Mouse (Mus musculus): ENCODE measurements at regions not wholly inside any gene's neighbourhood (a gene's known extent, or its start where the extent isn't known, plus 50 kb on each side); places are given as distances from the start of the nearest gene placed in this dataset.
A peak's percentile ranks its signal among the peaks of the same experiment; 100 is the strongest.

DNA sequence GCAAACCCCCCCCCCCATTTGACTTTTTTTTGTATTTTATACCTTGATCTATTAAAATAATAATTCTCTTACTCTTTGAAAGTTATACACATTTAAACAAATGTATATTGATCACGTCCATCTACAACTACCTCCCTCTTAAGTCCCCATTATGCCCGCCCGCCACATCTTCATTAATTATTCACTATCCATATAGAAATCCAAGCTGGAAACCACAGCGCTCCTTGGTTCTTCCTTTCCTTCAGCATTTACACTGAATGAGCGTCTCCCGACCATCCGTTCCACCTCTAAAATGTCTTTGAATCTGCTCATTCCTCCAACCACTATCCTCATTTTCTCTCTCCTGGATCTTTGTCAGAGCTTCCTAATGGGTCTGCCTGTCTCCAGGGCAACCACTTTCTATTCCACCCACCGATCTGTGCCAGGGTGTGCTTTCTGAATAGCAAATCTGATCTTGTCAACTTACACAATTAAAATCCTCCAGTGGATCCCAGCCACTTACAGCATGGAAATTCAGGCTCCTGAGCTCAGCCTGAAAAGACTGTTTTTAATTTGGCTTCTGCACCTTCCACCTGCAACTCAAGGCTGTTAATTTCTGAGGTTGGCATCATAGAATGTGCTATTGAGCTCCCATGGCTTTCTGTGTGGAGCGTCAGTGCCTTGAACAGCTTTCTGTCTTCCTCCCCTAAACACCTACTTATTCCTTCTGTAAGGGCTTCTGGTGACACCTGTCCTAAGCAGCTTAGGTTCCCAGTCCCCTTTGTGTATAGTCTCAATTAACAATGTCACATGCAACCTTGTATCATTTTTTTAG, 265.5 kb downstream of the Spry2 start:
- DNase-seq (ENCODE audit: low spot score): no peak

DNA sequence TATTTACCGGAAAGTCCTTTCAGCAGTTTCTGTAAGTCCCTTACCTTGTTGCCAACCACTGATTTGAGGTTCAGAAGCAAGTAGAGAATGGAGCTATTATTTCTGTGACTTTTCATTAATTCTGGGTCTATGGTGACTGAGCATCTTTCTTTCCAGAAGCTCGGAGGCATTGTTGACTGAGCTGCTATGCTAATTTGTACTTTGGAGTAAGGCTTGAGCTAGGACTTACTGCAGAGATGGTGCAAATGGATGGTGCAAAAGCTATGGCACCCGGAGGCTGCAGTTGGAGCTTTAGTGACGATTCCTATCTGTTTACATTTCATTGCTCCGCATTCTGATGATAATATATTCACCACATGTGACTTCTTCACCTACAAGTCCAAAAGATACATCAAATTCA, 266.2 kb downstream of the Spry2 start:
- no peak for DNase-seq (ENCODE audit: low spot score)

DNA sequence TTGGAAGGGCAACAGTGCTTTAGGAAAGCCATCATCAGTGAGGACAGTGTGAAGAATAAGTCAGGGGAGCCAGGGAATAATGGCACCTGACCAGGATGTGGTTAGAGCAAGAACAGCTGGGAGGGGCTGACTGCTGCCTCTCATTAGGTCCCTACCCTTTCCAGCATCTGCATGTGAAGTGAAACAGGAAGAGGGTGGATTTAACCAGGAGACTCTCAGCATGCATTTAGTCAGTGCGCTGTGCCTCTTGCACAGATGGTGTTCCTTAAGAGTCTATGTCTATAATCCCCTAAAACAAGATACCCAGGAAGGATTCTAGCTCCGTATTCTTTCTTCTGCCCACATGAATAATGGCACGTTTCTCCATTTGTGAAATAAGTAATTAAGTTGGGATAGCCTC, 267.9 kb downstream of the Spry2 start:
- DNase-seq (ENCODE audit: low spot score): no peak

DNA sequence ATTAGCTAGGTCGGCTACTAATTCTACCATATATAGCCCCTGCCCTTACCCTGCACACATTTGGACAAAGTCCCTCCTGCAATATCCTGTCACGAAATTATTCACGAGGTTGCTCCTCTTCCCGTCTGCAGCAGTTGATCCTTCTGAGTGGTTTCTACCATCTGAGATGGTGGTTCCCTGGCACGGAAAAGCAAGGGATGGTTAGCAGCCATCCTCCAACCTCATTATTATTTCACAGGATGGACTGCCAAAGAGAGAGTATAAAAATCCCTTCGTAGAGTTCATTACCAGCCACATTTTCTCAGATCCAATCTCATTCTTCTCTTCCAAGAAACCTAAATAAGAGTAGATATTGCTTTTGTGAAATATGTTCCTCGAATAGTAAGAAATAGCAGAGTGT, 272.2 kb downstream of the Spry2 start:
- DNase-seq (ENCODE audit: low spot score): no peak

DNA sequence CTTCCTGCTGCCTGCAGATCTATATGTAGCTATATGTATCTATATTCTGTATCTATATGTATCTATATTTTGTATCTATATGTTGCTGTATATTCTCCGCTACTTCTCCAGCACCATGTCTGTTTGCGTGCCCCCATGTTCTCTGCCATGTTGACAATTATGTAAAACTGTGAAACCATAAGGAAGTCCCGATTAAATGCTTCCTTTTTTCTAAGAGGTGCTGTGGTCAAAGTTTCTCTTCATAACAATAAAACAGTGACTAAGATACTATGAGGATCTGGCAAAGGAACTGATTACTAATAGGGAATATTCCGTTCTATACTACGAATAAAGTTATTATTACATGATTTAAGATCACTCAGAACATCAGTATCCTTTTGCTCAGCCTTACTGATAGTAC, 274.5 kb downstream of the Spry2 start:
- no peak for DNase-seq (ENCODE audit: low spot score)

DNA sequence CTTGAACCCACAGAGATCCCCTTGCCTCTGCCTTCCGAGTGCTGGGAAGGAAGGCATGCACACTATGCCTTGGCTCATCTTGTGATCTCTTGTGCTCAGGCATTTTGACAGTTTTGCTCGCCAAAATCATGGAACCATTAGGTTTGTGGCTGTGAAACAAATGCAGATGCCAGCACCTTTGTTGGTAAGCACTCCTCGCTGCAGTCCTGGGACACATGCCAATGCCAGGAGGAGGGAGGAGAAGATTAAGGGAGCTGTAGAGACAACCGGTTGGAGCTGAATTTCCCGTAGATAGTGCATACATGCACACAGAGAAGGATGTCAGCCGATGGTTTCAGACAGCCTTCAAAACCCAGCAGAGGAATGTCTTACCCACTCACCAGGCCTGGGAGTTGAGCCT, 275.5 kb downstream of the Spry2 start:
- DNase-seq (ENCODE audit: low spot score): no peak

DNA sequence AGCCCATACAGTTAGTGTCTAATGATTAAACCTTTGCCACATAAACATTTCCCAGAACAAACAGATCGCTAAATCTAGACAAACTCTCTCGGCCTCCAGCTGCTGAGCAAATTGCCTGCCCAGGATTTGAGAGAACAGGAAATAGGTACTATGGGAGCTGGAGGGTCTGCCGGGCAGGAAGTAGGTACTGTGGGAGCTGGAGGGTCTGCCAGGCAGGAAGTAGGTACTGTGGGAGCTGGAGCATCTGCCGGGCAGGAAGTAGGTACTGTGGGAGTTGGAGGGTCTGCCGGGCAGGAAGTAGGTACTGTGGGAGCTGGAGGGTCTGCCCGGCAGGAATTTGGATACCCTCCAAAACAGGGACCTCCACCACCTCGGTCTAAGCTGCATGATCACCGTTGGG, 277.2 kb downstream of the Spry2 start:
- DNase-seq (ENCODE audit: low spot score): no peak

DNA sequence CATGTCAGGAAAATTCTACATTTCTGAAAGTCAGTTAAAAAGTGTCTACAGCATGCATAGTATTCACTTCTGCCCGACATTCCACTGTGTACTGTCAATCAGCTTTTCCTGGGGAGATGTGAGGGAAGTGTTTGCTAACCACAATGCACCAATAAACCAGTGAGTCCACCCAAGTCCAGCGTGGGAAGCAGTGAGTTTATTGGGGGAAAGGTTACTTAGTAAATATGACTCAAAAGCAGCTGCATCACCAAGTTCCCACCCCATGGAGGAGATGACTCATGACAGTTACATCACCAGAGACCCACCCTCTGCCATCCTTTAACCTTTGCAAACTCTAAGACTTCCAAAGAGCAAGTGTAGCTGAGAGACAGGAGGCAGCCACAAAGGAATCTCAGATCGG, 280.9 kb downstream of the Spry2 start:
- DNase-seq (ENCODE audit: low spot score): no peak

DNA sequence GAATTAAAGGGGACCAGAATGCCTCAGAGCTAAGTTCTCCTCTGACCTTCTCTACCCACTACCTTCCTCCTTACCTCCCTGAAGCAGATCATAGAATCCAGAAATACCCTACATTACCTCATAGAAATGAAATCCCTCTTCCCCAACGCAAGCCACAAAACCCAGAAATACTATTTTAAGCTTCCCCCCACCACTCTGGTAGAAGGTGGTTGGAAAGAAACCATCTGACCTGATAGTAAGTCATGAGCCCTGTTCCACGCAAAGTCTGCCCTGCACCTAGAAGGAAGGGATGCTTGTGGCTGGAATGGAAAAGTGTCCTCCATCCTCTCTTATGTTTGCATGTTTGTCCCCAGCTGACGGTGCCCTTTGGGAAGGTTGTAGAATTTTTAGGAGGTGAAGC, 283.8 kb downstream of the Spry2 start:
- no peak for DNase-seq (ENCODE audit: low spot score)

DNA sequence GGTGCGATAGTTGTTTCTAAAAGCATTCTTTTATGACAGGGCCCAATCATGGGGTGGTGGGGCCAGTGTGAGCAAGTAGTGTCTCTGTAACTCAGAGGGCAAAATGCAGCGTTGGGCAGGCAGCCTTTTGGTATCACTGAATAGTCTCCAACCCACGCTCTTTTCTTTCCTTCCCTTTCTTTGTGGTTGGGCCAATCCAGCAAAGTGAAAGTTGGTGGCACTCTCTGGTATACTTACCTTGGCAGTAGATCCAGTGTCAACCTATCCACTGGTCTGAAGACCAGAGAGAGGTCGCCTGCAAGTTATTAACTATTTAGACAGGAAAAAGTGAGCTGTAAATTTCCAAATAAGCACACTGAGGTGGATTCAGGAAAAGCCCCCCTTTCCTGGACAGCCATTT, 287.8 kb downstream of the Spry2 start:
- DNase-seq (ENCODE audit: low spot score): no peak

DNA sequence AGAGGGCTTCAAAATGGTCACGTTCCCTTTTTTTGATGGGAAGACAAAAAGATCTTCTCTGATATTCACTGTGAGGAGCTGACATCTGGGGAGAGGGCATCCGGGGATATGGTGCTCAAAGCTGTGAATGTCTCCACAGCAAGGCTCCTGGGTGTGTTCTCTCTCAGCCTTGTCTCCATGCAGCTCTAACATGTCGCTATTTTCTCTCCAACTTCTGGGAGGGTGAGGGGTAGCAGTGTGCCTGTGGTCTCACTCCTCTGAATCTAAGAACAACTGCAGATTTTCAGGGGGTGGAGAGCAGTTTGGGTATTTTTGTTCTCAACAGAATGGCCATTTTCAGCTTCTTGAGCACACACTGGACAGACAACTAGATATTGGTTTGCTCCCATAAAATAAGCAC, 290.1 kb downstream of the Spry2 start:
- no peak for DNase-seq (ENCODE audit: low spot score)

DNA sequence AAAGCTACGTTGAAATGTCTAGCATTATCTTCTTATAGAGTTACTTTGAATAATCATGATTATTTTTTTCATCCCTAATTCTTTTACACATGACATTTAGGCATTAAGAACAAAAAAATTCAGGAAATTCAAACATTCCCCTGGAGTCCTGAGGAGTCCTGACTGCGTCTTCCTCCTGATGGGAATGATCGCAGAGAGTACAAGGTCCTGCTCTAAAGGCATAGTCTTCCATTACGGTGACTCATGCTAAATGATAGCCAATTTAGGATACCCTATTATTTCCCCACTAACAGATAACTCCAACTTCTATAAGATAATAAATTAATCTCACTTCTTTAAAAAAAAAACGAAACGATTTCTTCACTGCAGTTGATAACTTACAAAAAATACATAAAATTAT, 292.2 kb downstream of the Spry2 start:
- DNase-seq (ENCODE audit: low spot score): no peak

DNA sequence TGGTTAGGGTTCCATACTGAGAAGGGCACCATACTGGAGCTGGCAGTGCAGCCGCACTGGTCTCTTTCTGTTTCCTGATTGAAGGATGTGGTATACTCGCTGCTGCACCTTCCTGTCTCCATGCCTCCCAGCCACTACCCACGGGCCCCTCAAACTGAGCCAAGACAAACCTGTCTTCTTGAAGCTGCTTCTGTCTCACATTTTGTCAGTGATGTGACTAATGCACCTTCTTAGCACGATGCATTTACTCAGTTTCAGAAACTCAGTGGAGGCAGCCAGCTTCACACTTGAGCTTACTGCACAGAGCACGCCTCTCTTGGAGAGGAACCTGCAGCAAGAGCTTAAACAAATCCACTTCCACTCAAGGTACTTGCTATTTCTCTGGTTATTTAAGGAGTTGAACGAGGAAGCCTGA, 293.6 kb downstream of the Spry2 start:
- DNase-seq (ENCODE audit: low spot score): peak; percentile 24

DNA sequence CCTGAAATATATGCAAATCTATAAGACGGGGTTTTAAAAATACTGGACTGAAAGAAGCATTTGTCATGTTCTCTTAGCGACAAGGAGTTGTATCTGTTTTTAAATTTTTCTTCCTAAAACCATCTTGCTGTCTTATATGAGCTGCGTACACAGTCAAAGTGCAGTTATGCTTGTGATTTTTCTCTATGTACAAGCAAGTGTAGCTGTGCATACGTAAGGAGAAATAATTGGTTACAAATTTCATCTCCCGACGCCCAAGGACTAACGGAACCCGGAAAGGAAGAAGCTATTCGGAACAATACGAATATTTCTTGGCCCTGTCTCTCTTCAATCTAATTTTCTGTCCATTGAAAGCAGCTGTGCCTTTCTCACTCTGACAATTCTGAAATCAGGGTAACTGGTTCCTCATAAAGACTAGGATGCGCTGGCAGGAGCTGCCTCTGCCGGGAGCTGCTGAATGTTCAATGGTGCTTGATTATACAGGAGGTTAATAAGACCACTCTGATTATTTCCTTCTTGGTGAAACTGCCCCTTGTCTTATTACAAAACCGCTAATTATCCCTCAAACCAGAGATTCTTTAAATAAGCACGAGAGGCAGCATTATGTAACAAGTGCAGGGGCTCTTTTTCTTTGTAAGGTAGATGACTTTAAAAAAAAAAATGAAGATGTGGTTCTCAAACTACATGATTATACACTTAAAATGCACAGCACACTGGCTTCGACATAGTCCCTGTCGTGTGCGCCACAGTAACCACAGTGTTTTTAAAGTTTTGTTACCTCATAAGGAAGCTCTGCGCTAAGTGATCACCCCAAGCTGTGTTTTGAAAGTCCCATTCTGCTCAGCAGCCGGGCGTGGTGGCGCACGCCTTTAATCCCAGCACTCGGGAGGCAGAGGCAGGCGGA, 296.8 kb downstream of the Spry2 start:
- no peak for DNase-seq (ENCODE audit: low spot score)

DNA sequence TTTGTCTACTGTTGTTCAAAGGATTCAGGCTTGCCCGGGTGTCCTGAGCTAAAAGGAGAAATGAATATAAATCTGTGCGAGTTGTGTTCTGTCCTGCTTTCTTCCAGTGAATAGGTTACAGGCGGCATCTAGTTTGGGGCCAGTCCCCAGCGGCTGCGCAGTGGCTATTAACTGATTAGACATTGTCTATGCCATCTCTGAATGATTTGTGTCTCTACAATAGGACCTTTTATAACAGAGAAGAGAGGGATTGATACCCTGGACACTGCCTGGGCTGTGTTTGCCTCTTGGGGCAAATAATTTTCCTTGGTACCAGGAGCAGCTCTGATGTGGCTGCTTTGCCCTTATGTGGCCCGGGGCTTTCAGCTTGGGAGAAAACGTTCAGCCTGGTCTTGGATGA, 306.9 kb downstream of the Spry2 start:
- no peak for DNase-seq (ENCODE audit: low spot score)

DNA sequence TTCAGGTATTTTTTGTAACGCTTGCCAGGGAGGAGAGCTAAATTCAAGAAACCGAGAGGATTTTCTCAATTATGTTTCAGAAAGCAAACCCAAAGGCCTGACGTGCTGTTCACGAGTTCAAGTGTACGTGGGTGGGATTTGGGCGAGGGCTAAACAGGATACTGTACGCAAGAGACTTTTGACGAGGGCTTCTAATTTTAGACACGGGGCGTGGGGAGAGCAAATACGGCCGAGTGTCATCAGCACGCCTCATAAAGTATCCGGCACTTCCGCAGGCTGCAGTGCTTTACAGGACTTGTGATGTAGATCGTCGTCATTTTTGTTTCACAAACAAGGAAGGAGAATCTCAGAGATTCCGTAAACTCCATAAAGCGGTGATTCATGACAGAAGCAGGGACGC, 307.4 kb downstream of the Spry2 start:
- DNase-seq (ENCODE audit: low spot score): no peak

DNA sequence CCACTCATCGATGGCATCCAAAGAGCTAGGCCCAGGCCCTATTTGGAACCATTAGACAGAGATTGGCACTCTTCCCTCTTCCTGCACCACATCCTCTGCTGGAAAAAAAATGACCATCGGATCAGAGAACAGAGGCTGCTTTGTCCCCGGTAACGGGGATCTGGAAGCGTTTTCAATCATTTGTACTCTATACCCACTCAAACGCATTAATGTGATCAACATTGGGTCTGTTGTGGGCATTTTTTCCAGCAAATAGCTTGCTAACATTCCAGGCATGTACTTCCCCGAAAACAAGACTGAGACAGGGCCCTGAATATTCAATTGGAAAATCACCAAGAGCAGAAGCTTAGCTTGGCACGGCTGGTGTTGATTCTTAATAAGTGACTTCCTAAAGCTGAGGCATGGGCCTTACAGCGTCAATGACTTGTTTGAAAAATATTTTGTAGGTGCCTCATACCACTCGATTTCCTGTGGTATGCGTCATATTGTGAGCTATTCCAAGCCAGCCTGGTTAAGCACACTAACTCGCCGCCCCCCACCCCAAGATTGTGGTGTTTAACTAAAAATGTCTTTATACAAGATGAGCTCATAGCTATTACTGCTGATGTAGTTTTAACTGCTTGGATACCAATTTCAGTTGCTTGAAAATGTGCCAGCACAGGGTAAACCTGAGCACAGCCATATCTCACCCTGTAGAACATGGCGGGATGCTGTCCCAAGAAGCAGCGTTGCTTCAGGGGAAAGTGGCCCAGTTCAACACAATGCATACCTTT, 308.0 kb downstream of the Spry2 start:
- DNase-seq (ENCODE audit: low spot score): no peak

DNA sequence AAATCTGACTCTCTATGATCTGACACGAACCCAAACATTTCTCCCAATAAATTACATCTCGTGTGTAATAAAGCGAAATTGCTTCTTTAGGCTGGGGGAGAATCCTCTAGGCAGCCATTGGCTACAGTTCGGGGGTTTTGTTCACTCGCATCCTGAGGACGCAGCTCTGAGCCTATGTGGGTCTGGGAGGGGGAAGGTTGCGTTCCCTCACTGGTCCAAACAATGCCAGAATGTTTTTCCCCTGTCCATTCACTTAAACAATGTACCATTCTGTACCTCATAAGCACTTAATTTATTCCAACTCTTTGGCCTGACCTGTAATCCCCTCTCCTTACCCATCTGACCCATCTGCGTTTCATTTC, 308.6 kb downstream of the Spry2 start:
- no peak for DNase-seq (ENCODE audit: low spot score)

DNA sequence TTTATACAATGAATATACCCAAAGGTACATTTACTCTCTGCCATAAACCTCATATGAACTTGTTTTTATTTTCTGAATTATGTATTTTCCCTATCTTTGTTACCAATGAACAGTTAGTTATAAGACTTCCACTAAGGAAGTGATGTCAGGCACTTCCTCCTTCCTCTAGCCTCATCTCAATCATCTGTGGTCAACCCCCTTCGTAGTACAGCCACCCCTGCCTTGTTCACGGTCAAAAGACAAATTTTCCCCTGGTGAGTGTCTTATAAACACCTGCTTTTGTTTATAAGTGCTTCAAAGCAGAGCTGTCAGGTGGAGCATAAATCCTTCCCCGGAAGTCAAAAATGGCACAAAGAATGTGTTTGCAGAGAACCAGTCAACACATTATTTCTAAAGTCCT, 312.0 kb downstream of the Spry2 start:
- DNase-seq (ENCODE audit: low spot score): no peak

DNA sequence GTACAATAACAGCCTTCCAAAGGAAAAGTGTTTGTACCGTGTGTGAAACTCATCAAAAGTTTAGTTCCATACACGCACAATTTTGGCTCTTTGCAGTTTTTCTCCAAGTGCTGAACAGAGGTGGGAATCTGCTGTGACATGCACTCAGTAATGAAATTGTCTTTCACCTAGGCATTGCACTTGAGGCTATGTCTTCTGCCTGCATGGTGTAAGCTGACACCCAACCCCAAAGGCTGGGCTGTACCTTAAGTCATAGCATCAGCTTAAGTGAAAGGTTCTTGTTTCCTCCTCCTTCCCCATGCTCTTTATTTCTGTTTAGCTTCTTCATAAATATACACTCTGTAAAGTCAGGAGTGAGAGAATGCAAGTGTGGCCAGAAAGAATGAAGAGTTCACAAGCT, 313.1 kb downstream of the Spry2 start:
- DNase-seq (ENCODE audit: low spot score): no peak

DNA sequence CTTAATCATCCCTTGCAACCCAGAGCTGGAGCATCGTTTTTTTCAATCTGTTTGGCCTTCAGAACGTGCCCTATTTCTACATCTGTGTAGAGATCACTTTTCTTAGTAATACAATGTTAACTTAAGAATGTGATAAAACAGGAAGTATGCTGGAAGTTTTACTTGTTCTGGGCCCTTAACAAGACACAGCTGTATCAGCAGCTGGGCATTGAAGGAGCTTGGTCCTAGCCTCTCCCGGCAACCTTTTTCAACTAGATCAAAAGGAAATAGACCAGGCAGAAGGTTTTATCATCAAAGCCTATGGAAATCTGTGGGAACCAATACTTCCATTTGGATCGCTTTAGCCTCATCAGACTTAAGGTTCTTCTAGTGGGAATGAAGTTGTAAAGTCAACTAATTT, 317.9 kb downstream of the Ndfip2 start:
- no peak for DNase-seq (ENCODE audit: low spot score)

DNA sequence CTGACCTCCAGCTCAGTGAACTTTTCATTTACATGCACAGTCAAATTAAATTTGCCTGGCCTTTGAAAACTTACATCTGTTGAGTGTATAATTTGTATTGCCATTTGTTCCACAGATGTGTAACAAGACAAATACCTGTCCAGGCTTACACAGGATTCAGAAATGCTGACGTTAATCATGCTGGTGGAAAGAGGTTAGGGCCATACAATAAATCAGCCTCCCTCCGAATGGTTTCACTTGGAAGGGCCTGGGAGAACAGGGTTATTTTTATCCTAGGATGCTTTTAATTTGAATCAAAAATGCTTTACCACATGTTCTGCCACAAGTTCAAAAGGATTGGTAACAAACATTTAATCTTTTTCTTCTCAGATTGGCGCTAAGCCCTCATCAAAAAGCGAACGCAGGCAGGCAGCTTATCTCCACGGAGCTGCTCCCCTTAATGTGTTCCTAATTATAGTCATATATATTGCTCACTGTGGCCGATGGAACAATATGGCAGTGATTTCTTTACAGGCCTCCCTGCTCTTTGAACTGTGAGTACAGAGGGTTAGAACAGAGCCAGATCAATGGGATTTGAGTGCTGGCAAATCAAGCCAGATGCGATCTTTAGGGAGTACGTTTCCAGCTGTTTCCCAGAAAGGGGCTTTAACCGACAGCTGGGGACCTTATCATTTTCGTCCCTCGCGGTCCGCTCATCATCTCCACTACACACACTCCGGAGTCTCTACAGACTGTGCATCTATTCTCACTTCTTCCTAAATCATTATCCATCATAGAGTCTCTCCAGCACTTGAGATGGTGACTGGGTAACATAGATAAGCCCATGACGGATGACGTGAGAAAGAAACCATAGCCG, 313.9 kb downstream of the Ndfip2 start:
- DNase-seq (ENCODE audit: low spot score): no peak
